Mouse (Mus musculus): Measurements from ENCODE around the gene Sept9. TPM values are rescaled to one million over a fixed set of nuclear protein-coding genes. Genes with fewer than 3 reads are reported as not detected.

Sept9 gene
- polyA plus RNA-seq, 1 experiment from 2014 or later = 166 TPM

- H3K4me3 ChIP-seq (replicated peaks) = no peak overlapping the region
- peaks cover 23% of the 10 kb centered on the region for H3K4me1 ChIP-seq (replicated peaks)
- 0 out of 2 replicates have a peak, but pooled peaks cover 5% of the 10 kb centered on the region for H3K27me3 ChIP-seq (replicated peaks)
- 0 out of 2 replicates have a peak overlapping the region, but pooled peaks have one; percentile 9 for H3K4me2 ChIP-seq (replicated peaks)
- peak overlapping the region; percentile 14; the same call in 1 of the 2 replicates for H3K27ac ChIP-seq
- WGBS = 81% methylated on average over 8 of the region's 8 CpGs
- ATAC-seq = peak; percentile 46
- no peaks in the 10 kb centered on the region for H3K36me3 ChIP-seq
- H3K9me3 ChIP-seq = no peaks in the 10 kb centered on the region
- H3K9ac ChIP-seq = no peak overlapping the region
These were observed 5.1 kb downstream of the Sept9 start for GRCm38 (mm10) chr11:117204606-117205005.

GRCm38 (mm10) chr11:117205042-117205441 is 5.6 kb downstream of the Sept9 start:
- Histone ChIP-seq H3K4me1 (replicated peaks) (peaks cover 19% of the 10 kb centered on the region), H3K9me3 (no peaks in the 10 kb centered on the region), H3K4me2 (replicated peaks) (0 out of 2 replicates have a peak overlapping the region, but pooled peaks have one; percentile 9), H3K27me3 (replicated peaks) (0 out of 2 replicates have a peak, but pooled peaks cover 4% of the 10 kb centered on the region), H3K27ac (0 out of 2 replicates have a peak overlapping the region, but pooled peaks have one; percentile 14), H3K36me3 (no peaks in the 10 kb centered on the region), H3K4me3 (replicated peaks) (no peak overlapping the region), H3K9ac (no peak overlapping the region)
- 68% methylated on average over 6 of the region's 6 CpGs for WGBS
- ATAC-seq = peak; percentile 65

- ATAC-seq = 0 out of 2 replicates have a peak, but pooled peaks have one; percentile 26
These were observed 6.0 kb downstream of the Sept9 start for GRCm38 (mm10) chr11:117205447-117205846.

GRCm38 (mm10) chr11:117207436-117207835 is 8.0 kb downstream of the Sept9 start:
- 75% methylated on average over 5 of the region's 5 CpGs for WGBS
- H3K36me3 ChIP-seq = no peaks in the 10 kb centered on the region
- H3K27ac ChIP-seq = no peak overlapping the region

More at GRCm38 (mm10) chr11:117205447-117205846, 6.0 kb downstream of the Sept9 start:
- Histone ChIP-seq H3K4me1 (replicated peaks) (peaks cover 19% of the 10 kb centered on the region), H3K36me3 (no peaks in the 10 kb centered on the region), H3K27me3 (replicated peaks) (0 out of 2 replicates have a peak, but pooled peaks cover 4% of the 10 kb centered on the region), H3K4me3 (replicated peaks) (no peak overlapping the region), H3K4me2 (replicated peaks) (no peak overlapping the region), H3K27ac (no peak overlapping the region), H3K9ac (no peak overlapping the region), H3K9me3 (no peaks in the 10 kb centered on the region)
- WGBS = 73% methylated on average over 9 of the region's 9 CpGs

GRCm38 (mm10) chr11:117208151-117208673 is 8.8 kb downstream of the Sept9 start:
- H3K36me3 ChIP-seq = no peaks in the 10 kb centered on the region
- ATAC-seq = no peak
- 74% methylated on average over 8 of the region's 8 CpGs for WGBS
- H3K4me3 ChIP-seq (replicated peaks) = no peak overlapping the region
- H3K9me3 ChIP-seq = no peaks in the 10 kb centered on the region
- no peak overlapping the region for H3K4me2 ChIP-seq (replicated peaks)
- H3K9ac ChIP-seq = no peak overlapping the region
- H3K27me3 ChIP-seq (replicated peaks) = no peaks in the 10 kb centered on the region
- peaks cover 8% of the 10 kb centered on the region; the same call in 1 of the 2 replicates for H3K4me1 ChIP-seq (replicated peaks)
- H3K27ac ChIP-seq = no peak overlapping the region

More at GRCm38 (mm10) chr11:117207436-117207835, 8.0 kb downstream of the Sept9 start:
- H3K4me3 ChIP-seq (replicated peaks) = no peak overlapping the region
- H3K9ac ChIP-seq = no peak overlapping the region
- H3K4me1 ChIP-seq (replicated peaks) = peaks cover 8% of the 10 kb centered on the region; the same call in 1 of the 2 replicates
- no peak overlapping the region for H3K4me2 ChIP-seq (replicated peaks)
- H3K9me3 ChIP-seq = no peaks in the 10 kb centered on the region
- ATAC-seq = no peak
- no peaks in the 10 kb centered on the region for H3K27me3 ChIP-seq (replicated peaks)

GRCm38 (mm10) chr11:117216713-117217112 is 17.3 kb downstream of the Sept9 start:
- Histone ChIP-seq H3K9me3 (no peaks in the 10 kb centered on the region), H3K4me1 (replicated peaks) (no peaks in the 10 kb centered on the region), H3K27ac (no peak overlapping the region), H3K4me2 (replicated peaks) (no peak overlapping the region), H3K27me3 (replicated peaks) (no peaks in the 10 kb centered on the region), H3K36me3 (no peaks in the 10 kb centered on the region), H3K9ac (no peak overlapping the region), H3K4me3 (replicated peaks) (no peak overlapping the region)
- 69% methylated on average over 2 of the region's 2 CpGs for WGBS
- ATAC-seq = no peak

- Histone ChIP-seq H3K36me3 (no peaks in the 10 kb centered on the region), H3K9ac (no peak overlapping the region), H3K9me3 (no peaks in the 10 kb centered on the region), H3K4me2 (replicated peaks) (no peak overlapping the region), H3K4me1 (replicated peaks) (peaks cover 6% of the 10 kb centered on the region), H3K4me3 (replicated peaks) (no peak overlapping the region), H3K27ac (no peak overlapping the region), H3K27me3 (replicated peaks) (no peaks in the 10 kb centered on the region)
- 90% methylated on average over 6 of the region's 6 CpGs for WGBS
- no peak for ATAC-seq
These were observed 18.6 kb downstream of the Sept9 start for GRCm38 (mm10) chr11:117218070-117218469.

- Histone ChIP-seq H3K4me3 (replicated peaks) (no peak overlapping the region), H3K27me3 (replicated peaks) (no peaks in the 10 kb centered on the region), H3K4me2 (replicated peaks) (no peak overlapping the region), H3K4me1 (replicated peaks) (peaks cover 8% of the 10 kb centered on the region), H3K9ac (no peak overlapping the region), H3K36me3 (no peaks in the 10 kb centered on the region), H3K27ac (no peak overlapping the region), H3K9me3 (no peaks in the 10 kb centered on the region)
- WGBS = 92% methylated on average over 6 of the region's 6 CpGs
- no peak for ATAC-seq
These were observed 19.0 kb downstream of the Sept9 start for GRCm38 (mm10) chr11:117218498-117218897.

- Histone ChIP-seq H3K27ac (no peak overlapping the region), H3K36me3 (no peaks in the 10 kb centered on the region), H3K4me3 (replicated peaks) (no peak overlapping the region), H3K27me3 (replicated peaks) (no peaks in the 10 kb centered on the region), H3K9ac (no peak overlapping the region), H3K9me3 (no peaks in the 10 kb centered on the region), H3K4me1 (replicated peaks) (peaks cover 8% of the 10 kb centered on the region), H3K4me2 (replicated peaks) (no peak overlapping the region)
- no peak for ATAC-seq
- 93% methylated on average over 8 of the region's 8 CpGs for WGBS
These were observed 21.3 kb downstream of the Sept9 start for GRCm38 (mm10) chr11:117220777-117221176.

- Histone ChIP-seq H3K9ac (no peak overlapping the region), H3K36me3 (no peaks in the 10 kb centered on the region), H3K27ac (no peak overlapping the region), H3K27me3 (replicated peaks) (no peaks in the 10 kb centered on the region), H3K4me2 (replicated peaks) (no peak overlapping the region), H3K9me3 (no peaks in the 10 kb centered on the region), H3K4me3 (replicated peaks) (no peak overlapping the region), H3K4me1 (replicated peaks) (peaks cover 8% of the 10 kb centered on the region)
- ATAC-seq = no peak
- 77% methylated on average over 6 of the region's 6 CpGs for WGBS
These were observed 21.7 kb downstream of the Sept9 start for GRCm38 (mm10) chr11:117221182-117221581.

- ATAC-seq = no peak
- Histone ChIP-seq H3K9ac (no peak overlapping the region), H3K36me3 (no peaks in the 10 kb centered on the region), H3K27me3 (replicated peaks) (no peaks in the 10 kb centered on the region), H3K9me3 (no peaks in the 10 kb centered on the region), H3K4me2 (replicated peaks) (no peak overlapping the region), H3K4me1 (replicated peaks) (peaks cover 12% of the 10 kb centered on the region), H3K4me3 (replicated peaks) (no peak overlapping the region), H3K27ac (no peak overlapping the region)
- WGBS = 61% methylated on average over 8 of the region's 8 CpGs
These were observed 23.4 kb downstream of the Sept9 start for GRCm38 (mm10) chr11:117222899-117223298.

GRCm38 (mm10) chr11:117224804-117225203 is 25.3 kb downstream of the Sept9 start:
- Histone ChIP-seq H3K27me3 (replicated peaks) (no peaks in the 10 kb centered on the region), H3K4me2 (replicated peaks) (no peak overlapping the region), H3K36me3 (no peaks in the 10 kb centered on the region), H3K4me1 (replicated peaks) (peaks cover 18% of the 10 kb centered on the region), H3K27ac (no peak overlapping the region), H3K4me3 (replicated peaks) (no peak overlapping the region), H3K9me3 (no peaks in the 10 kb centered on the region), H3K9ac (no peak overlapping the region)
- WGBS = 58% methylated on average over 4 of the region's 4 CpGs
- no peak for ATAC-seq
